Mouse (Mus musculus) olfactory bulb, adult 2 months (tissue): ENCODE measurements around the gene Tnip1.

ENCODE experiments used
- CTCF ChIP-seq: fragments of 200-500 bp; IDR thresholded peaks from 2 replicates; pipeline ENCODE4 v1.5.1; 2012; ENCODE audit warnings: low read depth, mild to moderate bottlenecking, low read length, moderate library complexity; ENCODE audit not compliant: insufficient read depth
- POLR2A ChIP-seq: fragments of 200-500 bp; IDR thresholded peaks from 2 replicates; pipeline ENCODE4 v1.6.1; 2012; ENCODE audit warnings: mild to moderate bottlenecking, low read depth, low read length, moderate library complexity; ENCODE audit not compliant: insufficient read depth

GRCm38 (mm10) chr11:54944702-54945101 lies 18.0 kb downstream of the Tnip1 start:
- TF ChIP-seq CTCF: no peak
- no peak for TF ChIP-seq POLR2A
